Mouse (Mus musculus): ENCODE measurements at regions not wholly inside any gene's neighbourhood (a gene's known extent, or its start where the extent isn't known, plus 50 kb on each side); places are given as distances from the start of the nearest gene placed in this dataset.

DNA sequence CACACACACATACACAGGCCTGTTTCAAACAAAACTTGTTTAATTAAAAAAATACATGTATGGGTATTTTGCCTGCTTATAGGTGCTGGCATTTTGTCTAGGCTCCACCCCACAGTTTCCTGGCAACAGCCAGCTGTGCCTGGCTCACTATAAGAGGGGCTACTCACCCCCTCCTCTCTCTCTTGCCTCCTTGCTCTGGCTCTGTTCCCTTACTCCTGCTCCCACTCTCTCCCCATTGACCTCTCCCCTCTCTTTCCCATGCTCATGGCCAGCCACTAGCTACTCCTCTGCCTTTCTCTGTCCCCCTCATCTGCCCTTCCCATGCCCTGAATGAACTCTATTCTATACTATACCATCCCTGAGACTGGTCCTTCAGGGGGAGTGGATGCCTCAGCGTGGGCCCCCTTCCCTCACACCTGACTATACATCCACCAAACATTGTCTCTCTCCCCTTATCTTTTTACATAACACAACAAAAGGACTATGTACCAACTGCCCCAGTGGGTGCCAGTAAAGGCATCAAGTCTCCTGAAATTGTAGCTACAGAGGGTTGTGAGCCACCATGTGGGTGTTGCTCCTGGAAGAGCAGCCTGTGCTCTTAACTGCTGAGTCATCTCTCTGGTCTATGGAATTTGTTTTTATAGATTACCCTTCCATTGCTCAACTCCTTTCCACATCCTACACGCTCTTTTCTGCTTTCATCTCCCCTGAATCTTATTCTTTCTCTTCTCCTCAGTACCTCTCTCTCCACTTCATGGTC lies 133.1 kb upstream of the Fat4 start:
- TF ChIP-seq POLR2A (IDR thresholded peaks at IDR 0.05; ENCODE audit: low read depth, low read length) (no peak), CTCF (conservative IDR thresholded peaks at IDR 0.05; ENCODE audit: insufficient read depth, insufficient read length, low read depth, low read length) (no peak)
- no peak for DNase-seq
- WGBS = 69% methylated on average over 2 of the region's 2 CpGs
- H3K27me3 ChIP-seq (replicated peaks; ENCODE audit: control insufficient read depth, insufficient read depth, low read length) = no peaks in the 10 kb centered on the region
- H3K4me1 ChIP-seq (ENCODE audit: control insufficient read depth, insufficient read depth, low read length) = no peaks in the 10 kb centered on the region
- no peak overlapping the region for H3K4me3 ChIP-seq (ENCODE audit: insufficient read depth, low read depth, low read length)
- no peak overlapping the region for H3K27ac ChIP-seq (ENCODE audit: insufficient read depth, low read depth, low read length)
- no peaks in the 10 kb centered on the region for H3K36me3 ChIP-seq (ENCODE audit: control insufficient read depth, insufficient read depth, low read length)

DNA sequence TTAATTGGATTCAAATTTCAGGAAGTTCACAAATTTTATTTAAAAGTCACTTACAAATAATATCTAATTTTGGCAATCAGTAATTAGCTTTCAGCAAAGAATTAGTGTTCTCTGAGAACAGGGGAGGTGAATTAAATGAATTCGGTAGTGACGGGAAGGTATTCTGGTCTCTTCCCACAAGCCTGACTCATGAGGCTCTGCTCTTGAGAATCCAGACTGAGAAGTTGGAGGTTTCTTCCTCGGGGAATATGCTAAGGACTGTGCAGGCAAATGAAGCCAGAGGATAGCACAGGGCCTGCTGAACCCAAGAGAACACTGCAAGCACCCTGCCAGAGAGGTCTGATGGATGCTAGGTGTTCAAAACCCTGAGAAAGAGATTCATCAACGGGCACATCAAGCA lies 144.6 kb upstream of the Fat4 start:
- DNase-seq = no peak
- no peak overlapping the region for H3K4me3 ChIP-seq (ENCODE audit: insufficient read depth, low read depth, low read length)
- no peak overlapping the region for H3K27ac ChIP-seq (ENCODE audit: insufficient read depth, low read depth, low read length)
- TF ChIP-seq CTCF (conservative IDR thresholded peaks at IDR 0.05; ENCODE audit: insufficient read depth, insufficient read length, low read depth, low read length) (no peak), POLR2A (IDR thresholded peaks at IDR 0.05; ENCODE audit: low read depth, low read length) (no peak)
- H3K27me3 ChIP-seq (replicated peaks; ENCODE audit: control insufficient read depth, insufficient read depth, low read length) = no peaks in the 10 kb centered on the region
- H3K4me1 ChIP-seq (ENCODE audit: control insufficient read depth, insufficient read depth, low read length) = no peaks in the 10 kb centered on the region
- no peaks in the 10 kb centered on the region for H3K36me3 ChIP-seq (ENCODE audit: control insufficient read depth, insufficient read depth, low read length)
- 81% methylated on average over 4 of the region's 4 CpGs for WGBS

DNA sequence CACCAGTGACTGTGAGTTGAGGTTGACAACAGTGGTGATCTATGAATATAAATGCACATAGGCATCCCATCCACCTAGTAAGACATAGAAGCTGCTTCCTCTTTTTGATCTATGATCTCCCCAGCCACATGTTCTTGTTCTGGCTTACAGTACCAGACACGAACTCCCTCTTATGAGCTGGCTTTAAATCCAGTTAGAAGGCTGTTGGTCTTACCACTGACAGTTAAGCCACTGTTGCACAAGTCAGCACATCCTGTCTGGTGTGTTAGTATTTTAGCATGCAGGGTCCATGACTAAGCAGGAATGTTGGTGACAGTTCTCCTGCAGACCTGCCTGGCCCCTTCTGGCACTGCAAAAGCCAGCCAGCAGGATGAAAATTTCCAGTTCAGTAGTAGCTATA lies 164.1 kb upstream of the Fat4 start:
- TF ChIP-seq POLR2A (IDR thresholded peaks at IDR 0.05; ENCODE audit: low read depth, low read length) = no peak
- no peak for TF ChIP-seq CTCF (conservative IDR thresholded peaks at IDR 0.05; ENCODE audit: insufficient read depth, insufficient read length, low read depth, low read length)
- 81% methylated on average over 1 of the region's 1 CpGs for WGBS
- no peaks in the 10 kb centered on the region for H3K27me3 ChIP-seq (replicated peaks; ENCODE audit: control insufficient read depth, insufficient read depth, low read length)
- no peak overlapping the region for H3K4me3 ChIP-seq (ENCODE audit: insufficient read depth, low read depth, low read length)
- H3K4me1 ChIP-seq (ENCODE audit: control insufficient read depth, insufficient read depth, low read length) = no peaks in the 10 kb centered on the region
- DNase-seq = no peak
- H3K36me3 ChIP-seq (ENCODE audit: control insufficient read depth, insufficient read depth, low read length) = no peaks in the 10 kb centered on the region
- no peak overlapping the region; the same call in 1 of the 2 replicates for H3K27ac ChIP-seq (ENCODE audit: insufficient read depth, low read depth, low read length)

DNA sequence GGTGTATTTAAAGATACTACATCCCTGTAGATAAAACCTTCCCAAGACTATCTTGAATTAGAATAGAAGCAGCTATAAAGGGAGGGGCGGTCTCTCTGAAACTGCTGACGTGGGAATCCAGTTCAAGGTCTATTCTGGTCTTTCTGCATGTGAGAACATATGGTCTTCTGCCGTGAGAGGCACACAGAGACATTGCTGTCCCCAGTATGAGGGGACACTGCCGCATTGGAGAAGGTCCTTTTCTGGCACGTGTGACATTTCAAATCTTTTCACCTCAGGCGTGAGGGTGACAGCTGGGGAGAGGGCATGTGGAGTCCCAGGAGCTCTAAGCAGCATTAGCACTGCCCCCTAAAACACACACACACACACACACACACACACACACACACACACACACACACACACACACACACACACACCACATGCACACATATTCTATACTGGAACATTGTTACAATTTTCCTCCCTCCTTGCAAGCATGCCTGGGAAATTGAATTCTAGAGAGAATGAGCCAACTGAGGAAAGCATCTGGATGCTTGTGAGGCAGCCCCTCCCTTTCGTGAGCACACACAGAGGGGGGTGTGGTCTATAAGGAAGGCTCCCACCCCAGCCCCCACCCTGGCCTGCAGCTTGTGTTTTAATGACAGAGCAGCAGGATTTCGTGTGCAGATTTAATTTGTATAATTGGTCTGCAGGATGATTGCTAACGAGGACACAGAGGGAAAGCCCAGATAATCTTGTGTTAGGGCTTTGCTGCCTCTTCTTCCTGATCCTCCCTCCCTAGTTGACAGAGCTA lies 174.5 kb upstream of the Fat4 start:
- no peaks in the 10 kb centered on the region for H3K4me1 ChIP-seq (ENCODE audit: control insufficient read depth, insufficient read depth, low read length)
- no peaks in the 10 kb centered on the region for H3K36me3 ChIP-seq (ENCODE audit: control insufficient read depth, insufficient read depth, low read length)
- no peak for DNase-seq
- TF ChIP-seq POLR2A (IDR thresholded peaks at IDR 0.05; ENCODE audit: low read depth, low read length) = no peak
- TF ChIP-seq CTCF (conservative IDR thresholded peaks at IDR 0.05; ENCODE audit: insufficient read depth, insufficient read length, low read depth, low read length) = no peak
- no peak overlapping the region for H3K4me3 ChIP-seq (ENCODE audit: insufficient read depth, low read depth, low read length)
- WGBS = 47% methylated on average over 9 of the region's 9 CpGs
- no peaks in the 10 kb centered on the region for H3K27me3 ChIP-seq (replicated peaks; ENCODE audit: control insufficient read depth, insufficient read depth, low read length)
- no peak overlapping the region for H3K27ac ChIP-seq (ENCODE audit: insufficient read depth, low read depth, low read length)

DNA sequence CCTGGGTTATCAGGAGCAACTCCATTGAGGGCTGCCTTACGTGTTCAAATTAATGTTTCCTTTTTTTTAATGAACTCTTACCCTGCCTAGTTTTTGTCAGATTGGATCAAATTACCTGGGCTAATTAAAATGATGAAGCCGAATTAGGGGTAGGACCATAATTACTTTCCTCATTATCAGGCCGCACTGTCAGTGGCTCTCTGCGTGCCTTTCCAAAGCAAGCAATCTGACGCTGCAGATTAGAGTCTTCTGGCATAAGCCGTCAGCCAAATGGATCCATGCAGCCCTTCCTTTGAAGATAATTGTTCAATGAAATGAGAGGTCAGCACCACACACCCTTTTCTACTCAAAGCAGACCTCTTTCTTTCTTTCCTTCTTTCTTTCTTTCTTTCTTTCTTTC lies 175.5 kb upstream of the Fat4 start:
- Histone ChIP-seq H3K4me3 (ENCODE audit: insufficient read depth, low read depth, low read length) (no peak overlapping the region), H3K27ac (ENCODE audit: insufficient read depth, low read depth, low read length) (no peak overlapping the region), H3K4me1 (ENCODE audit: control insufficient read depth, insufficient read depth, low read length) (no peaks in the 10 kb centered on the region), H3K36me3 (ENCODE audit: control insufficient read depth, insufficient read depth, low read length) (no peaks in the 10 kb centered on the region), H3K27me3 (replicated peaks; ENCODE audit: control insufficient read depth, insufficient read depth, low read length) (no peaks in the 10 kb centered on the region)
- no peak for DNase-seq
- 54% methylated on average over 6 of the region's 6 CpGs for WGBS
- no peak for TF ChIP-seq POLR2A (IDR thresholded peaks at IDR 0.05; ENCODE audit: low read depth, low read length)
- no peak for TF ChIP-seq CTCF (conservative IDR thresholded peaks at IDR 0.05; ENCODE audit: insufficient read depth, insufficient read length, low read depth, low read length)

DNA sequence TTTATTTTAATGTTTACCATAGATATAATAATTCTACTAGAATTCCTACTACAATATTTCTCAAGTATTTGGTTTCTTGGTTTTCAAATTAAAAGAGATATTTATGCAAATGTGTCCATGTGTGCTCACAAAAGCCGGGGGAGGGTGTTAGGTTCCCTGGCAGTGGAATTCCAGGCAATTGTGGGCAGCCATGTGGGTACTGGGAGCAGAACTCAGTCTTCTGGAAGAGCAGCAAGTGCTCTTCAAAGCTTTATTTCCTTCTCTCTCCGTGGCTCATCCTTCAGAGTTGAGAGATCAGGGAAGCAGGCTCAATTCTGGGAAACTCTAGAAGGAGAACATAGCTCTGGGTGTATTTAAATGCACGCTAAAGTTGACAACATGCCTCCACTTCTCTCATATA lies 178.8 kb upstream of the Fat4 start:
- Histone ChIP-seq H3K27me3 (replicated peaks; ENCODE audit: control insufficient read depth, insufficient read depth, low read length) (no peaks in the 10 kb centered on the region), H3K36me3 (ENCODE audit: control insufficient read depth, insufficient read depth, low read length) (no peaks in the 10 kb centered on the region), H3K27ac (ENCODE audit: insufficient read depth, low read depth, low read length) (no peak overlapping the region), H3K4me3 (ENCODE audit: insufficient read depth, low read depth, low read length) (no peak overlapping the region), H3K4me1 (ENCODE audit: control insufficient read depth, insufficient read depth, low read length) (no peaks in the 10 kb centered on the region)
- WGBS = 38% methylated on average over 3 of the region's 3 CpGs
- no peak for TF ChIP-seq CTCF (conservative IDR thresholded peaks at IDR 0.05; ENCODE audit: insufficient read depth, insufficient read length, low read depth, low read length)
- TF ChIP-seq POLR2A (IDR thresholded peaks at IDR 0.05; ENCODE audit: low read depth, low read length) = no peak
- no peak for DNase-seq

DNA sequence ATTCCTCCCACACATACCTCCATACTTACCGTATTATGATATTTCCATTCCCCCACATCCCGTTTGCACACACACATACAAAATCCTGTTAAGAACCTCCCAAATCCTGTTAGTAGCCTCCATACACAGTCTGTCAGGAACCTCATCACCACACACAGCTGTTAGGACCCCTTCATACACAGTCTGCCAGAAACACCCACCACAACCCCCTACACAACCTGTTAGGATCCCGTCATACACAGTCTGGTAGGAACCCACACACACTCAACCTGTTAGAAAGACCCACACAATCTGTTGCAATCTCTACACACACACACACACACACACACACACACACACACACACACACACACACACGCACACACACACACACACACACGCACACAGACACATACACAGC lies 187.5 kb upstream of the Fat4 start:
- no peaks in the 10 kb centered on the region for H3K4me1 ChIP-seq (ENCODE audit: control insufficient read depth, insufficient read depth, low read length)
- H3K27me3 ChIP-seq (replicated peaks; ENCODE audit: control insufficient read depth, insufficient read depth, low read length) = no peaks in the 10 kb centered on the region
- H3K36me3 ChIP-seq (ENCODE audit: control insufficient read depth, insufficient read depth, low read length) = no peaks in the 10 kb centered on the region
- no peak overlapping the region for H3K4me3 ChIP-seq (ENCODE audit: insufficient read depth, low read depth, low read length)
- no peak overlapping the region for H3K27ac ChIP-seq (ENCODE audit: insufficient read depth, low read depth, low read length)
- DNase-seq = no peak
- WGBS = 80% methylated on average over 5 of the region's 5 CpGs
- TF ChIP-seq CTCF (conservative IDR thresholded peaks at IDR 0.05; ENCODE audit: insufficient read depth, insufficient read length, low read depth, low read length) (no peak), POLR2A (IDR thresholded peaks at IDR 0.05; ENCODE audit: low read depth, low read length) (no peak)
